Comparison of ENCODE assay signal across 8 mouse cellular contexts in the genomic region with DNA sequence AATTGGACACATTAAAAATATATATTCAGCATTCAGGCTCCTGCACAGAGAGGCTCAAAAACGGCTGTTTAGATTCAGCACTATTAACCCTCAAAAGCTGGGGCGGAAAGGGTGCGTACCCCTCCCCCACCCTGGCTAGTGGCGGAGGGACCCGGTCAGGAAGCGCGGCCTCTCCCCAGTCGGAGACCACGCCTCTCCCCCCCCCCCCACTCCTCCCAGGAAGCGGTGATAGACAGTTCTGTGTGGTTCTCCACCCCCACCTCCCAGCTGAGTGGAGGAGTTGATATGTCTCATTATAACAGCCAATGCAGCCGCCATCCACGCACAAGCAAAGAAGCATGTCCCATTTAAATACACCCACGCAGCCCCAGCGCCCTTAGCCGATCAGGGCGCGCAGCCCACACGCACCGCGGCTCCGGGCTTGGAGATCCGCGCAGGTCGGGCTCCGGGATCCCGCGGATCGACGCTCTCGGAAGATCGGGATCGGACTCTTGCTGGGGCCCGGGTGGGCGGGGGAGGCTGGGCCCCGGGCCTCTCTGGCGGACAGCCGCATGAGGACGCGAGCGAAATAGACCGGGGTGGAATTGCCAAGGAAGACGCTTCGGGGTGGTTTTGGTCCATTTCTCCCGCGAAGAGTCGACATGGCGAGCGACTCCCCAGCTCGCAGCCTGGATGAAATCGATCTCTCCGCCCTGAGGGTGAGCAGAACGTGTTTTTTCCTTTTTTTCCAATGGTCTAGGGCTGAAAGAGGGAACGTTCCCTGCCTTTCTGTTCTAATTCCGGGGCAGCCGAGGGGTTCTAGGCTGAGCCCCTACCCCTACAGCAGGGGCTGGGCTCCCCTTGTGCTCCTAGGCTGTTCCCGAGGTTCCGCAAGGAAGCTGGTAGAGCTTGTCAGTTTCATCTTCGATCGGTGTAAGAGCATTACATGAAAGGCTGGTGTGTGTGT. TPM values are rescaled to one million over a fixed set of nuclear protein-coding genes. Genes with fewer than 3 reads are reported as not detected.
DNase-seq lines count a peak whose midpoint lies in the region; ATAC-seq lines count a peak whose summit lies in the region.

TSS of gene Tnik (plus strand) at position 213 of the 946 bp plus-strand sequence.

- no peaks in the 10 kb centered on the region for H3K9me3 ChIP-seq in hindbrain, embryonic 11.5 days (ENCODE audit: control insufficient read depth, low read length)

- H3K27ac ChIP-seq in hindbrain, embryonic 11.5 days (ENCODE audit: low read depth, low read length): peak within 1 kb of the TSS; percentile 72

- peak; percentile 92 for ATAC-seq in hindbrain, embryonic 11.5 days (ENCODE audit: low FRiP score)

- H3K36me3 ChIP-seq in hindbrain, embryonic 11.5 days (ENCODE audit: control insufficient read depth, insufficient read depth, low read length): no peaks in the 10 kb centered on the region

- H3K4me2 ChIP-seq in hindbrain, embryonic 11.5 days (replicated peaks; ENCODE audit: low read depth, low read length): peak within 1 kb of the TSS; percentile 93

- peak within 1 kb of the TSS; percentile 75 for H3K4me3 ChIP-seq in hindbrain, embryonic 11.5 days (ENCODE audit: low read depth, low read length)

- under 1% methylated on average over 55 of the region's 59 CpGs for WGBS in hindbrain, embryonic 11.5 days

- 0 out of 2 replicates have a peak, but pooled peaks cover 2% of the 10 kb centered on the region for H3K27me3 ChIP-seq in hindbrain, embryonic 11.5 days (ENCODE audit: control insufficient read depth, insufficient read depth, low read length)

- no peaks in the 10 kb centered on the region for H3K4me1 ChIP-seq in hindbrain, embryonic 11.5 days (replicated peaks; ENCODE audit: control insufficient read depth, insufficient read depth, low read length)

- peak; percentile 96 for DNase-seq in Muller cell, postnatal 12 days (ENCODE audit: inconsistent ontology term)
- DNase-seq in cerebellum, adult 8-10 months: peak; percentile 77
- peak; percentile 85 to 93 for DNase-seq in frontal cortex, postnatal 10 days (ENCODE audit: low spot score in 2 of 2)
- DNase-seq in hindbrain, embryonic 11.5 days (ENCODE audit: low spot score): peak; percentile 79
- peak; percentile 75 to 82 for DNase-seq in layer of hippocampus, postnatal 25 days (ENCODE audit: extremely low spot score in 1 of 2, low spot score in 1 of 2)
- peak; percentile 68 for DNase-seq in lung, postnatal 14 days
- peak; percentile 38 for DNase-seq in retina, adult 2 months (ENCODE audit: low read depth, low spot score)
- peak; percentile 78 to 89 for DNase-seq in thymus, postnatal 36 days

- peak within 1 kb of the TSS; percentile 63 for H3K9ac ChIP-seq in hindbrain, embryonic 11.5 days (ENCODE audit: low read depth, low read length)

RNA-seq across cellular contexts. Expression of gene Tnik, which starts in this region (rescaled TPM):
- 27.0 and 40.1 TPM in 2 replicates for polyA plus RNA-seq in hindbrain, embryonic 11.5 days (2014; fragmentation: Nextera tagmentation; extraction: Ambion mirVana)
- 100 to 1,000 TPM; 166 to 227 TPM for total RNA-seq in layer of hippocampus, postnatal 25 days (2021)

Comparison
In these comparisons a context has a peak if more than half of its experiments do, and no peak if none do; other contexts are left out.
1. Peak in every context shown above with its lines: DNase-seq, ATAC-seq, H3K4me3 ChIP-seq and H3K27ac ChIP-seq.
2. DNase-seq: peak in every context shown above with its lines; median percentile 96 in Muller cell, postnatal 12 days; 89 in frontal cortex, postnatal 10 days; 84 in thymus, postnatal 36 days; 79 in hindbrain, embryonic 11.5 days; 78 in layer of hippocampus, postnatal 25 days; 77 in cerebellum, adult 8-10 months; 68 in lung, postnatal 14 days; 38 in retina, adult 2 months.